Mouse (Mus musculus): ENCODE results near the gene Ehd2. TPM values are rescaled to one million over a fixed set of nuclear protein-coding genes. Genes with fewer than 3 reads are reported as not detected.

Ehd2 gene
- polyA plus RNA-seq, 1 experiment = 0.33 TPM

DNA sequence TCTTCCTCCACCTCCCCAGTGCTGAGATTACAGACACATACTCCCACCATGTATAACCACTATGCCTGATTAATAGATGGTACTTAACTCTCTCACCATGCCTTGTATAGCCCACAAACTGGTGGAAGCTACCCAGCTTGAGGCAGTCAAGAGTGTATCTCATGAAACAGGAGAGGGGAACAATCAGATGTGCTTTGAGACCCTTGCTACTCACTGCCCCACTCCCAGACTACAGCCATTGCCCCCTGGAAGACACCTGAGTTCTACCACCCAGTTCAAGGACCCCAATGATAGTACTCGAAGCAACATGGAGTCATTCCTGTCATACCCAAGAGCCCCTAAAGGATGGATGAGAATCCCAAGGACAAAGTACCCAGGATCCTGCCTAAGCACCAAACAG lies 60.8 kb downstream of the Ehd2 start:
- no peak for TF ChIP-seq GATA1 (IDR thresholded peaks at IDR 0.05; ENCODE audit: low read length)

DNA sequence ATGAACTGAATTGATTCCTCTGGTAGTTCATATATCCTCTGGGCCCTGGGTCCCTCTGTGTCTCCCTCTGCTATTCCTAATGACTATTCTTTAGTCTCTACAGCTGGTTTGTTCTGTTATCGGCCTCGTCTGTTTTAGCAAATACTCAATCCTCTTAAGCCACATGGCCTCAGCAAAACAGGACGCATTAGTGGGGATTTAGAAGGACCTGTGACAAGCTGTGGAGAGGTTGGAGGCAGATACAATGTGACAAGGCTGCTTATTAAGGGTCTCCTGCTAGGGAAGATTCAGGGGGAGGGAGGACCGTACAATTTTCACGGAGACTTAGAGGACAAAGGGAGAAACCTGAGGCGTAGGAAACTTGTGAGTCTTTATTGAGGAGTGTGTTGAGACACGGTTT lies 61.5 kb downstream of the Ehd2 start:
- TF ChIP-seq GATA1 (IDR thresholded peaks at IDR 0.05; ENCODE audit: low read length) = no peak

DNA sequence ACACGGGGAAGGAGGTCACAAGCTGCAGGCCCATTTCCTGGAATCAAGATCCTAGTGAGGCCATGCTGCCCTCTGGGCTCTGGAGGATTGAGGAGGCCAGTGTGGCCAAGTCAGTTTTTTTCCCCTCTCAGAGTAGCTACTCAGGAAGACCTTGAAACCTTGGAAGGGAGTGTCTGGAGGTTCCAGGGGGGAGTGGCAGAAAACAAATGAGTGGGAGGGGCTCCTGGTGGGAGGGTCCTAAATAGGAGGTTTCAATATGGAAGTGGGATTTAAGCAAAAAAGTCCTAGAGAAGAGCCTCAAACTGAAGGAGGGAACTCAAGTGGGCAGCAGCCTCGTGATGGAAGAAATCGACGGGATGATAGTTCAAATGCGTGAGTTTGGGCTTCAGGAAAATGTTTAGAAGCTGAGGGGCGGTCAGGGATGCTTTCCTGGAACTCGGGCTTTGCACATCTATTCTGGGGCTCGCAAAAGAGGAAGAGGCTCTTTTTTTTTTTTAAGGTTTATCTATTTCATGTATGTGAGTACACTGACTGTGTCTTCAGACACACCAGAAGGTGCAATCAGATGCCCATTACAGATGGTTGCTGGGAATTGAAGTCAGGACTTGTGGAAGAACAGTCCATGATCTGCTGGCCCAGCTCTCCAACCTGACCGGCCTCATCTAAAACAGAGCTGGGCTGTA lies 65.9 kb downstream of the Ehd2 start:
- TF ChIP-seq GATA1 (IDR thresholded peaks at IDR 0.05; ENCODE audit: low read length) = no peak

Other genes starting within 250 kb of the Ehd2 start
- not detected in 2 replicates for gene Obox5, start 217.4 kb downstream of the Ehd2 start, polyA plus RNA-seq (2012)
- gene Obox6, start 127.9 kb downstream of the Ehd2 start, polyA plus RNA-seq (2012) = not detected in 2 replicates
- gene Crx, start 87.6 kb downstream of the Ehd2 start, polyA plus RNA-seq (2012) = not detected in 2 replicates
- gene Crxos, start 85.0 kb downstream of the Ehd2 start, polyA plus RNA-seq (2012) = not detected in 2 replicates
- 1,588 and 1,768 TPM in 2 replicates for gene Selenow, start 45.2 kb downstream of the Ehd2 start, polyA plus RNA-seq (2012)
- 874 and 894 TPM in 2 replicates for gene Nop53, start 21.5 kb downstream of the Ehd2 start, polyA plus RNA-seq (2012)
- gene Bicra, start 80.4 kb upstream of the Ehd2 start, polyA plus RNA-seq (2012) = 82.3 and 97.4 TPM in 2 replicates
- 0.01 TPM in 1 of 2 replicates, not detected in the other for gene Zfp541, start 94.2 kb upstream of the Ehd2 start, polyA plus RNA-seq (2012)
- 271 and 283 TPM in 2 replicates for gene Napa, start 130.9 kb upstream of the Ehd2 start, polyA plus RNA-seq (2012)
- 32.6 and 47.9 TPM in 2 replicates for gene Kptn, start 152.3 kb upstream of the Ehd2 start, polyA plus RNA-seq (2012)
- gene Slc8a2, start 162.3 kb upstream of the Ehd2 start, polyA plus RNA-seq (2012) = 0.01 TPM in 2 replicates
- gene Meis3, start 207.5 kb upstream of the Ehd2 start, polyA plus RNA-seq (2012) = not detected in 2 replicates